Mouse (Mus musculus) thymus, postnatal 0 days (tissue): ENCODE results near the gene Kremen2. TPM values are rescaled to one million over a fixed set of nuclear protein-coding genes. Genes with fewer than 3 reads are reported as not detected.

Experiments
- polyA plus RNA-seq: library from polyadenylated mRNA; unstranded; fragments of >200 nt; fragmentation: Nextera tagmentation; extraction: Ambion mirVana; gene quantifications from 2 replicates; pipeline ENCODE4 v1.2.1, GENCODE M21; 2015

Gene Kremen2
- polyA plus RNA-seq, 1 experiment from 2014 or later: 7.2 TPM

Other genes starting within 250 kb of the Kremen2 start
- 14.6 and 14.9 TPM in 2 replicates for gene Zfp213, start 181.6 kb downstream of the Kremen2 start, polyA plus RNA-seq
- 1.5 and 1.7 TPM in 2 replicates for gene Zfp13, start 146.3 kb downstream of the Kremen2 start, polyA plus RNA-seq
- 0.05 and 0.08 TPM in 2 replicates for gene Zscan10, start 145.0 kb downstream of the Kremen2 start, polyA plus RNA-seq
- 0.59 and 1.1 TPM in 2 replicates for gene Mmp25, start 100.6 kb downstream of the Kremen2 start, polyA plus RNA-seq
- gene Bicdl2, start 85.3 kb downstream of the Kremen2 start, polyA plus RNA-seq: 0.58 and 0.99 TPM in 2 replicates
- gene Hcfc1r1, start 72.2 kb downstream of the Kremen2 start, polyA plus RNA-seq: 62.0 and 70.7 TPM in 2 replicates
- gene Thoc6, start 72.0 kb downstream of the Kremen2 start, polyA plus RNA-seq: 47.3 and 50.7 TPM in 2 replicates
- gene Tnfrsf12a, start 68.4 kb downstream of the Kremen2 start, polyA plus RNA-seq: 6.0 and 9.4 TPM in 2 replicates
- gene Cldn6, start 66.6 kb downstream of the Kremen2 start, polyA plus RNA-seq: 0.39 and 0.45 TPM in 2 replicates
- gene Cldn9, start 61.8 kb downstream of the Kremen2 start, polyA plus RNA-seq: 0.57 and 1.3 TPM in 2 replicates
- 0.26 and 0.77 TPM in 2 replicates for gene 1520401A03Rik, start 23.1 kb downstream of the Kremen2 start, polyA plus RNA-seq
- gene Pkmyt1, start 19.5 kb downstream of the Kremen2 start, polyA plus RNA-seq: 35.9 and 40.1 TPM in 2 replicates
- 6.1 and 7.6 TPM in 2 replicates for gene Paqr4, start 5.0 kb downstream of the Kremen2 start, polyA plus RNA-seq
- 37.7 and 41.0 TPM in 2 replicates for gene Flywch1, start 25.8 kb upstream of the Kremen2 start, polyA plus RNA-seq
- 13.4 and 14.6 TPM in 2 replicates for gene Flywch2, start 40.2 kb upstream of the Kremen2 start, polyA plus RNA-seq
- gene Srrm2, start 44.7 kb upstream of the Kremen2 start, polyA plus RNA-seq: 318 and 508 TPM in 2 replicates
- gene Elob, start 83.3 kb upstream of the Kremen2 start, polyA plus RNA-seq: 1,085 and 1,139 TPM in 2 replicates
- gene Prss33, start 90.2 kb upstream of the Kremen2 start, polyA plus RNA-seq: 0.40 and 0.48 TPM in 2 replicates
- gene Prss32, start 98.0 kb upstream of the Kremen2 start, polyA plus RNA-seq: 0.12 and 0.14 TPM in 2 replicates
- gene Prss41, start 98.3 kb upstream of the Kremen2 start, polyA plus RNA-seq: 0.28 and 0.42 TPM in 2 replicates
- not detected in 2 replicates for gene Prss21, start 122.2 kb upstream of the Kremen2 start, polyA plus RNA-seq
- gene Dcpp1, start 135.0 kb upstream of the Kremen2 start, polyA plus RNA-seq: 3.0 TPM in 2 replicates
- gene Dcpp2, start 135.0 kb upstream of the Kremen2 start, polyA plus RNA-seq: 0.65 and 1.1 TPM in 2 replicates
- gene Dcpp3, start 171.6 kb upstream of the Kremen2 start, polyA plus RNA-seq: 1.9 and 3.2 TPM in 2 replicates
- 1.6 and 1.8 TPM in 2 replicates for gene Sbp, start 195.8 kb upstream of the Kremen2 start, polyA plus RNA-seq
- 2.8 and 3.9 TPM in 2 replicates for gene Sbpl, start 209.4 kb upstream of the Kremen2 start, polyA plus RNA-seq
- gene Prss30, start 234.7 kb upstream of the Kremen2 start, polyA plus RNA-seq: 0.65 and 0.77 TPM in 2 replicates